Mouse (Mus musculus) common myeloid progenitor, adult 5-6 weeks (primary cell): ENCODE measurements around the gene Gm49320. TPM values are rescaled to one million over a fixed set of nuclear protein-coding genes. Genes with fewer than 3 reads are reported as not detected.

Experiments
- ATAC-seq: replicated peaks from 2 replicates; pipeline ENCODE4 v1.8.0; 2016; ENCODE audit warnings: low read depth, mild to moderate bottlenecking, moderate TSS enrichment, inconsistent platforms; ENCODE audit not compliant: poor library complexity, severe bottlenecking
- total RNA-seq: library from RNA; stranded (forward); fragments of 200-1000, 187-1606 nt; gene quantifications from 2 replicates; pipeline ENCODE4 v1.2.3, GENCODE M21; 2017

The Gm49320 gene
- total RNA-seq, 1 experiment from 2014 or later, result not detected

DNA sequence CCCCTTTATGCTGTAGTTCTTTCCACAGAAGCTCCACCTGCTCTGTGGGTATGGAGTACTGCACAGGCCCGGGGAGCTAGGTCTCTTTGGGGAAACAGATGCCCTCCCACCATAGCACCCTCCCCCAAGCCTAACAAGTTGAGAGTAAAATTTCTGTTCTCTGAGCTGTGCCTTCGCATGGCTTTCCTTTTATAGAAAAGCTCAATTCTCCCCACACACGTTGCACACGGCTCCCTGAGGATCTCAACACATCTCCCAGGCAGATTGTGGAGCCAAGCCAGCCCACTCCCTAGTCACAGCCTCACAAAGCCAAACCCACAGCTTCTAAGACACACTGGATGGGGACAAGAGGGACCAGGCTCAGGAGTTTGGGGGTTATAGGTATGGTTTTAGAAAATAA lies 18.2 kb downstream of the Gm49320 start:
- ATAC-seq, result no peak

DNA sequence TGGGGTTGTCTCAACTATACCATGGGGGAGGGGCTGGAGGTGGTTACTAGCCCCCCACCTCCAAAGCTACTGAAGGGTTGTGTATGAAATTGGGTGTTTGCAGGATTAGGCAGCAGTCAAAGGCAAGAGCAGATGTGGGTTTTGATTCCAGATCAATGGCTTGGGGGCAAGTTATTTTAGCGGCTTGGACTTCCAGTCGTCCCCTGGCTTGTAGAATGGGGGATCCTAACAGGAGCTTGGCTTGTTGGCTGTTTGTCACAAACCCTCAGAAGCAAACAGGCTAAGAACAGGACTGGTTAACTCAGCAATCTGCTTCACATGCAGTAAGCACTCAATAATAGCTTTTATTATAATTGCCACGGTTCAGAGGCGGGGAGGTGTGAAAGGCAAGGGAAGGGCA lies 18.7 kb downstream of the Gm49320 start:
- ATAC-seq, result no peak

DNA sequence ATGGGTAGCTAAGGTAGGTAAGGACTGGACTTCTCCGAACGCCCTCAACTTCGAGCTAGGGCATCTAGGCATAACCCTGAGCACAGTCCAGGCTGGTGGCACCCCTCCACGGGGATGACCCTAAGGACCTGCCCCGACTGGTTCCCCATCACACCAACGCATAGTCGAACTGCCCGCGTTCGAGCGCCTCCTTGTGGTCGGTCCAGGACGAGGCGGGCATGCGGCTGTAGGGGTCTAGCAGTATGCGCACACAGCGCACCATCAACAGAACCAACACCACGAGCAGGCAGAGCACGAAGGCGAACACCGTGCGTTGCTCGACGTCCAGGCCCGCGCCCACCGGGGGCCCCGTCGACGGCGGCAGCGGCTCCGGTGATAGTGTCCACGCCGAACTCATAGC lies 19.6 kb downstream of the Gm49320 start:
- ATAC-seq, result peak; percentile 69

DNA sequence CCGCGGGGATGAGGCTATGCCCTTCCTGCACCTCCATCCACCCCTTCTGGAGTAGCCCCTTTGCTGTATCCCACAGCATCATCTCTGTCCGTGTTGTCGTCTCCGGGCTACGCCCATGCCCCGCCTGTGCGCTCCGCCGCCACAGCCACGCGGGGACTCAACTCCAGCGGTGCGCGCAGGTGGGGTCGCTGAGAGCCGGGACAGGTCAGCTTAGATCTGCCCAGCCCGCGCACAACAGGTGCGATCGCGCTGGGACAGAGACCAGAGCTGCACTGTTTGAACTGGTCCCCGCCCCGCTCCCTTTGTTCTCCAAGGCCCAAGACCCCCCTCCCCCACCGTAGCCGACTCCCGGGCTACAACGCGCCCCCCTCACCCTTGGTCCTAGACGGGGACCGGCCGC lies 20.0 kb downstream of the Gm49320 start:
- 0 out of 2 replicates have a peak, but pooled peaks have one; percentile 10 for ATAC-seq

DNA sequence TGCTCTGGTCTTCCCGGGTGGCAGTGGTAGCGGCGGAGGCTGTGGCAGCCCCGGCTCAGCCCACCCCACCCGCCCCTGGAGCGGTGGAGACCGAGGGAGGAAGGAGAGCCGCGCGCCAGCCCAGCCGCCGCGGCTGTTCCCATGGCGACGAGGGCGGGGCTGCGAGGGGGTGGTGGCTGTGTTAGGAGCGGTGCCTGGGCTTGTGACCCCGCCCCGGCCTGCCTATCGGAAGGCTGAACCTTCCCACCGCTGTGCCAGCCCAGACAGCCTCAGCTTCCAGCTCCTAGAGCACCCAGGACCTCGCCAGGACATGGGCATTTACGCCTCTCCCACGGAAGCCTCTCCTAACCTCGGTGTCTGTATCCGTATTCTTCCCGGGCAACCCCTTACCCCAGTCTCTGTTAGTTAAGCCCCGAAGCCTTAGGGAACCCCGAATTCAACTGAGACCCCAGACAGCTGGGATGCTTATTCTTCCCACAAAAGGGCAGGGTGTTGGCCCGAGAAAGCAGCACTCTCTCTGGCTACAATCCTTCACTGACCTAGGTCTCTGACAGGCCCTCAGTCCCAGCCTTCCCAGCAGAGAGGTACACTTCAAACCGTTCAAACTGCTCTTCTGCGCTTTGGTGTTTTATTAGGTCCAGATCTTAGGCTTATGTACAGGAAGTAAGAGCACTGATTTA lies 20.6 kb downstream of the Gm49320 start, which contains the start of gene Ctxn1:
Gene Ctxn1, minus strand, starts transcription at position 150 of the 680 bp plus-strand sequence.
- ATAC-seq, result peak; percentile 92

DNA sequence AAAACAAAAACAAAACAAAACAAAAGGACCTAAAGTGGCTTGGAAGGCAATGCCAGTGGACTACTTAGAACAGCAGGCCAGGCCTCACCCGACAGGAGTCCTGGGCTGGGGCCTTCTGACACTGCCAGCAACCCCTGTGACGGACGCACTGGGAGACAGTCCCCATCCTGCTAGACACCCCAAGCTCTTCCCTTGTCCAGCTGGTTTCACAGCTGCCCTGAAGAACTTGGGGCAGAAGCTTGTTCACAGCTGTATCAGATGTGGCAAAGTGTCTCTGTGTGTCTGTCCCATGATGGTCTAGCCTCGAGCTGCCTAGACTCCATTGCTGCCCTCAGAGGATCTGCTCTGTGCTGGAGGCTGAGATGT lies 21.1 kb downstream of the Gm49320 start:
- no peak for ATAC-seq

DNA sequence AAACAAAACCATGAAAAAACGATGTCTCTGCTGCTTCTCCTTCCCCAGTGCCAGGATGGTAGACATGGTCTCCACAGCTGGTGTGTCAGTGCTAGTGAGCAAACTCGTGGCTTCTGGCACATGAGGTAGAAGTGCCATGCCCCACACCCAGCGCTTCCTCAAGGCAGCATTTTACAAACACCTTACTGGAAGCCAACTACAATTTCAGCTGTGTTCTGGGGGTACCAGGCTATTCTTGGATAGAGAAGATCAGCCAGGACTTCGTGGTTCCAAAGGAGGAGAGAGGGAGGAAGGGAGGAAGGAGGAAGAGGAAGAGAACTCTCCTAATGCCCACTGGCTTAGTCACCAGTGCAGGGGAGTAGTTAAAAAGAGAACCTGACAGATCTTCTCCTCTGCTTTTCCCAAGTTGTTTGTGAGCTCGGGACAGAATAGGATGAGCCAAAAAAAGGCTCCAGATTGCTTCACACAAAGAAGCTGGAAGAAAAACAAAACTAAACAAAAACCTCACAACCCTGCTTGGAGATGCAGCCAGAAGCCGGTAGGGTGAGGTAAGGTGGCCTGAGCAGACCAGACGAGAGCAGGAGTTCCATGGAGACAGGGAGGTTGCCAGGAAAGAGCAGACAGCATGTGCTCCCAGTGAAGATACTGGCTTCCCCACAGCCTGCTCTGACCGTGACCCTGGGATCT lies 24.6 kb downstream of the Gm49320 start:
- no peak for ATAC-seq

DNA sequence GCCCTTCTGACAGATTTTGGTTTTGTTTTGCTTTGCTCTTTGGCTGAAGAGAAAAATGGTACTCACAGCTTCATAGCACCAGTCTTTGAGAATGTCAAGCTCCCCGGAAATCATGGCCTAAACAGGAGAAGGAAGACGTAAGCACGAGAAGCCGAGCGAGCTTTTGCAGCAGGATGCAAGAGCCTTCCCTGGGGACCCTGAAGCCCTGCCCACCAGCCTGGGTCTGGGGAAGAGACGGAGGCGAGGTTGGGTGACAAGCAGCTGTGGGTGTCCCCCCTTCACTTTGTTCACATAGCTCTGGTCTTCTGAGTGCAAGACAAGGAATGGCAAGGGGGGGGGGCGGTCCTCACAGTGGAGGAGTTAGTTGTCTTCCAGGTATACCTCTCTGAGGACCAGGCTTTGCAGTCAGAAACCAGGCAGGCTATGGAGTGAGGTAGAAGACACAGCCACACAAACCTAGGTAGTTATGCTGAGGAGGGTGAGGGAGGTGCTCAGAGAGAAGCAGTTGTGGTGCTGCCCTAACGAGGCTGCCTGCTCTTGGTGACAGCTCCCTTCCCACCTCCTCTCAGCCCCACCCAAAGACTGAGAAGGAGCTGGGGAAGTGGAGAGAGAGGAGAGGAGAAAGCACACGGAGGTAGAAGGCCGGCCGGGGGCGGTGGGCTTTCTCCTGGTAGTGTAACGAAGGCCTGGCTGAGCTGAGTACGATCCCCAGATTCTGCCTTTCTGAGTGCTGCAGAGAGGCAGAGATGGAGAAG lies 26.7 kb downstream of the Gm49320 start:
- ATAC-seq, result no peak

DNA sequence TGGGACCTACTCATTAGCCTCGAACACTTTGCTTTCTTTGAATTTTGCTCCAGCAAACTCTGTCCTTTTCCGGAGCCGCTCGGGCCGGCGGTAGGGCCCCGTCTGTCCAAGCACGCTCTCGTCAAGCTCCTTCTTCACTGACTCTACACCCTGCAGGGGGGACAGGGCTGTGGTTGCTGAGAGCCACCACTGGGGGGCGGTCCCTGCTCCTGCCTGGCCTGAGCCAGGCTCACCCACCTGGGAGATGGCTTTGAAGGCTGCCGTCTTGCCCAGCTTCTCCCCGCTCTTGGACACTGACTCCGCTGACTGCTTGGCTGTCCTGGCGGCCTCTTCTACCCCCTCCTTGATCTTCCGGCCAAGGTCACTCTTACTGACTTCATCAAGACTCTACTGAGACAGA lies 29.0 kb downstream of the Gm49320 start:
- peak; percentile 87 for ATAC-seq

DNA sequence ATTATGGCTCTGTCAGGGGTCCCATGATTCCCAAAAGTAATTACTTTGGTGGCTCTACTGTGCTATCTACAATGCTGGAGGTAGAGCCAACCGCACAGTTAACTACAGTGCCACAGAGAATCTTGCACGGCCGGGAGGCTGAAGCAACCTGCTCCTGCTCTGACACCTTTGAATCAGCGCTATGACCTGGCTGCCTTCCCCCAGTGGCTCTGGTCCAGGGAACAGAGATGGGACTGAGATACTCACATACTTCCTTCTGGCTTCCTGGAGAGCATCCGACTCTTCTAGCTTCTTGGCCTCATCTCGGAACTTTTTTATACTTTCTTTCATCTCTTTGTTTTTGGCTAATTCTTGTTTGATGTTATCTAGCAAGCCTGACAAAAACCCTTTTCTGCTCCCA lies 30.9 kb downstream of the Gm49320 start:
- no peak for ATAC-seq

DNA sequence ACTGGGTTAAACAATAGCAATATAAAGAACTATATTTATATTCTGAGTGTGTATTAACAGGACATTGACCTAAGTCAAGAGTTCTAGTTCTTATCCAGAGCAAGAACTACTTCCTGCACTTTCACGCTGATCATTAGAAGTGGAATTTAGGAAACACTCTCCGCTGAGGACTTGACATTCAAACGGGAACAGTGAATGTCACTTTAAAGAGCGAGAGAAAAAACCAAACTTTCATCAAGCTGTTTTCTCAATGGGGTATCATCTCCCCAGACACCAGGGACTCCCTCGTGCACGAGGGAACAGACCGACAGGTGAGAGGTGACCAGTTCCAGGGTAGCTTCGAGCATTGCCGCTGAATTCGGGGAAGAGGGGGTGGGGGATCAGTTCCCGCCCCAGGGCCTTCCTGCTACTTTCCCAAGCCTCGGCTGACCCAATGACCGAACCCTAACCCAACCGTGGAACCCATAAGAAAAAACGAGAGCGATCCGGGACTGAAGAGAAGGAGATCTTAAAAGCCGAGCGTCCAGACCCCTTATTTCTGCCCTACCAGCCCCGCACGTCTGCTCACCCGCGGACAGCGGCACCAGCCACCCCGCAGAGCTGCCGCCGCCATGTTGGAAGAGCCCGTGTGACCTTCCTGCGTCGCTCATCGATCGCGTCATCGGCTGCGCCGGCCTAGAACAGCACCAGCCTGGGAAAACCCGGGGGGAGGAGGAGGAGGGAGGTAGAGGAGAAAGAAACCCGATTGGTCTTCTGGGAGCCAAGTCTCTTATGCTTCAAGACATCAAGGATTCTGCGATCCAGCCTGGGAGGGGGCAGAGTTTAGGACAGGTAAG lies 36.8 kb downstream of the Gm49320 start, which contains the start of gene Timm44:
Gene Timm44, minus strand, starts transcription at position 639 of the 836 bp plus-strand sequence.
- ATAC-seq, result peak; percentile 100

DNA sequence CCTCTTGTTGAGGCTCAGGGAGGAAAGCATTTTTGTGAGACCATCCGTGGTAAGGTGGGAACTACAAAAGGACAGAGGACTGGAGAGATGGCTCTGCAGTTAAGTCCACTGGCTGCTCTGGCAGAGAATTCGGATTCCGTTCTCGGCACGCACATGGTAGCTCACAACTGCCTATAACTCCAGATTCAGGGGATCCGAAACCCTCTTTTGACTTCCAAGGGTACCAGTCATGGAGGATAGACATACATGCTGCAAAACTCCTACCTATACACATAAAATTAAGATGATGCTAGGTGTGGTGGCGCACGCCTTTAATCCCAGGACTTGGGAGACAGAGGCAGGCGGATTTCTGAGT lies 37.4 kb downstream of the Gm49320 start:
- ATAC-seq, result no peak; the same call in 1 of the 2 replicates

DNA sequence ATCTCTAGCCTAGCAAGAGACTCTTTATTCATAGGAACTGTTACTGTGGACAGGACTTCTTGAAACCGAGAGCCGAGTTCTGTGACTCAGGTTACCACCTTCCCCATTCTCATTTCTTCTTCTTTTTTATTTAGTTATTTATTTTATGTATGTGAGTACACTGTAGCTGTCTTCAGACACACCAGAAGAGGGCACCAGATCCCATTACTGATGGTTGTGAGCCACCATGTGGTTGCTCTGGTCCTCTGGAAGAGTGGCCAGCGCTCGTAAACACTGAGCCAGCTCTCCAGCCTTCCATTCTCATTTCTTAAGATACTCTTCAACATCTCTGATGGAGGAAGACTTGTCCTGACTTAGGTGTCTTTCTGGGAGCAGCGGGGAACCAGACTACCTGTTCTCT lies 54.1 kb downstream of the Gm49320 start:
- ATAC-seq, result no peak

DNA sequence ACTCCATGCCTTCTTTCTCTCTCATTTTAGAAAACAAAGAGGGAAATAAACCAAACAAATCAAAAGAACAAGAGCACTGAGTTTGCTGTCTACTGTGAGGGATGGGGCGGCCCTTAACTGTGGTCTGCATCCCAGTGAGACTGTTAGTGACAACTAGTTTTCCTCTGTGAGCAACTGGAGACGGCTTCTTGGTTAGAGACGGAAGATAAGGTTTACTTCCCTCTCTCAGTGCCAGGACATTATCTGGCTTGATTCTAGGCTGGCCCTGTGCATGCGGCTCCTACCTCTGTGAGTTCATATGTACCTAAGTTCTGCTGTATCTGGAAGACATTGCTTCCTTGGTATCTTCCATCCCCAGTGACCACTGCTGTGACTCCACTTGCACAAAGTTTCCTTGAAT lies 59.2 kb downstream of the Gm49320 start:
- peak; percentile 45 for ATAC-seq

Other genes with a start within 250 kb of the Gm49320 start
- gene Cd209f, start 133.0 kb upstream of the Gm49320 start, total RNA-seq, result not detected in 2 replicates
- gene Cd209g, start 104.8 kb upstream of the Gm49320 start, total RNA-seq, result not detected in 2 replicates
- 11.1 and 12.1 TPM in 2 replicates for gene Evi5l, start 72.3 kb upstream of the Gm49320 start, total RNA-seq
- gene Prr36, start 21.4 kb upstream of the Gm49320 start, total RNA-seq, result 0.15 and 0.18 TPM in 2 replicates
- gene Lrrc8e, start 12.0 kb upstream of the Gm49320 start, total RNA-seq, result not detected in 2 replicates
- 25.8 and 43.9 TPM in 2 replicates for gene Map2k7, start 125 bp upstream of the Gm49320 start, total RNA-seq
- gene Tgfbr3l, start 9.3 kb downstream of the Gm49320 start, total RNA-seq, result 1.5 TPM in 1 of 2 replicates, not detected in the other
- 15.0 and 15.3 TPM in 2 replicates for gene Snapc2, start 14.2 kb downstream of the Gm49320 start, total RNA-seq
- gene Ctxn1, start 20.4 kb downstream of the Gm49320 start, total RNA-seq, result 2.1 and 4.9 TPM in 2 replicates
- gene Timm44, start 37.0 kb downstream of the Gm49320 start, total RNA-seq, result 135 and 169 TPM in 2 replicates
- 9.4 and 16.7 TPM in 2 replicates for gene Ccl25, start 86.3 kb downstream of the Gm49320 start, total RNA-seq
- gene Elavl1, start 86.5 kb downstream of the Gm49320 start, total RNA-seq, result 93.7 and 124 TPM in 2 replicates